Mouse (Mus musculus): ENCODE measurements around the gene Tmem56.

DNA sequence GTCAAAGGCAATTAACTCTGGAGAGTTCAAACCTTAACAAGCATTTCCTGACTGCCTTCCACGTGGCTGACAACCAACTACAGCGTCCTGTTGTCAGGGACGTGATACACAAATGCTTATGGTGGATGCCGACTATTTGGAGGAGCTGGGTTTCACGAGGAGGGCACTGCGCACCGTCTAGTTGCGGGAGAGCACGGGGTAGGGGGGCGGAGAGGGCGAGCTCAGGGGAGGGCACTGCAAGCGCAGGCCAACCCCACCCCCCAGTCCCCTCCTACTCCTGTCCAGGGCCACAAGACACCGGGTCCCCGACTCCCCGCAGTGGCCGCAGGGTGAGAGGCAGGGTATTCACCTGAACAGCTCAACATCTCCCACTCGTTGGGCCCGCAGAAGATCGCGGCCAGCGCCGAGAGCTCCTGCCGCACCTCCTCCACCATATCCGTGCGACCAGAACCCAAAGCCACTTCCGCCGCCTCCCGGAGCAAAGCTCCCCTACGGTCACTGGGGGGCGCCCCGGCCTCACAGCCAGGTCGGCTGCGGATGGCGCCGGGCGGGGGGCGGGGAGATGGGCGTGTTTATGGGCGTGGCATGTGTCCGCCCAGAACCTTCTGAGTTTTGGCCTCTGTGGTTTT is 111.5 kb downstream of the Tmem56 start, which contains the start of gene Rwdd3:
- TF ChIP-seq CTCF (IDR thresholded peaks at IDR 0.05; ENCODE audit: insufficient read depth, low read length): 0 out of 2 replicates have a peak, but pooled peaks have one; percentile 11
- TF ChIP-seq POLR2A (IDR thresholded peaks at IDR 0.05; ENCODE audit: borderline replicate concordance, extremely low read depth, low read depth, low read length): peak; percentile 15; the same call in 1 of the 2 replicates
